Mouse (Mus musculus): ENCODE data around the gene Nek7.

GRCm38 (mm10) chr1:138579207-138579606, 40.7 kb downstream of the Nek7 start:
- TF ChIP-seq POLR2A (IDR thresholded peaks at IDR 0.05; ENCODE audit: low read depth, low read length) (no peak), CTCF (IDR thresholded peaks at IDR 0.05; ENCODE audit: borderline replicate concordance, insufficient read depth, low read length) (no peak)
